ENCODE assay signal across 8 mouse cellular contexts in genomic region chr11:78188331-78189233, GRCm38 (mm10). TPM values are rescaled to one million over a fixed set of nuclear protein-coding genes. Genes with fewer than 3 reads are reported as not detected.
A peak's percentile ranks its signal among the peaks of the same experiment; 100 is the strongest.
DNase-seq lines count a peak whose midpoint lies in the region; ATAC-seq and TF ChIP-seq lines count a peak whose summit lies in the region.

TSS of gene Rab34 (plus strand) at chr11:78188430.

- peak within 1 kb of the TSS; percentile 98 for H3K27ac ChIP-seq in embryonic facial prominence, embryonic 15.5 days (replicated peaks)
- peak within 1 kb of the TSS; percentile 90 for H3K27ac ChIP-seq in kidney, adult 2 months (ENCODE audit: insufficient read depth, low read depth, low read length)
- peak within 1 kb of the TSS; percentile 99 for H3K27ac ChIP-seq in limb, embryonic 13.5 days
- peak within 1 kb of the TSS; percentile 91 for H3K27ac ChIP-seq in midbrain, embryonic 13.5 days
- H3K27ac ChIP-seq in stomach, postnatal 0 days (replicated peaks), result peak within 1 kb of the TSS; percentile 96

- H3K36me3 ChIP-seq in embryonic facial prominence, embryonic 15.5 days, result peaks cover 31% of the 10 kb centered on the region
- no peaks in the 10 kb centered on the region for H3K36me3 ChIP-seq in kidney, adult 2 months (ENCODE audit: control insufficient read depth, insufficient read depth, low read length)
- H3K36me3 ChIP-seq in limb, embryonic 13.5 days, result peaks cover 36% of the 10 kb centered on the region
- peaks cover 28% of the 10 kb centered on the region for H3K36me3 ChIP-seq in midbrain, embryonic 13.5 days
- H3K36me3 ChIP-seq in stomach, postnatal 0 days (ENCODE audit: control insufficient read depth, insufficient read depth, low read length), result peaks cover 7% of the 10 kb centered on the region

- TF ChIP-seq EP300 in stomach, postnatal 0 days (optimal IDR thresholded peaks at IDR 0.05), result no peak

- TF ChIP-seq POLR2A in kidney, adult 2 months (IDR thresholded peaks at IDR 0.05; ENCODE audit: low read depth, low read length), result no peak

- H3K4me3 ChIP-seq in embryonic facial prominence, embryonic 15.5 days (replicated peaks), result peak within 1 kb of the TSS; percentile 72
- H3K4me3 ChIP-seq in kidney, adult 2 months (ENCODE audit: insufficient read depth, low read depth, low read length), result peak within 1 kb of the TSS; percentile 87
- peak within 1 kb of the TSS; percentile 65 for H3K4me3 ChIP-seq in limb, embryonic 13.5 days
- H3K4me3 ChIP-seq in midbrain, embryonic 13.5 days (replicated peaks), result peak within 1 kb of the TSS; percentile 71
- peak within 1 kb of the TSS; percentile 72 for H3K4me3 ChIP-seq in stomach, postnatal 0 days (ENCODE audit: low read depth, low read length)

- H3K4me2 ChIP-seq in embryonic facial prominence, embryonic 15.5 days (replicated peaks), result peak within 1 kb of the TSS; percentile 64
- peak within 1 kb of the TSS; percentile 73 for H3K4me2 ChIP-seq in limb, embryonic 13.5 days (replicated peaks)
- peak within 1 kb of the TSS; percentile 72 for H3K4me2 ChIP-seq in midbrain, embryonic 13.5 days (replicated peaks)
- peak within 1 kb of the TSS; percentile 88 for H3K4me2 ChIP-seq in stomach, postnatal 0 days (replicated peaks; ENCODE audit: low read depth)

- peak within 1 kb of the TSS; percentile 82 for H3K9ac ChIP-seq in embryonic facial prominence, embryonic 15.5 days
- peak within 1 kb of the TSS; percentile 95 for H3K9ac ChIP-seq in limb, embryonic 13.5 days
- peak within 1 kb of the TSS; percentile 89 for H3K9ac ChIP-seq in midbrain, embryonic 13.5 days (replicated peaks)
- peak within 1 kb of the TSS; percentile 82 for H3K9ac ChIP-seq in stomach, postnatal 0 days (ENCODE audit: low read length)

- H3K9me3 ChIP-seq in embryonic facial prominence, embryonic 15.5 days (replicated peaks), result no peaks in the 10 kb centered on the region
- no peaks in the 10 kb centered on the region for H3K9me3 ChIP-seq in limb, embryonic 13.5 days
- no peaks in the 10 kb centered on the region for H3K9me3 ChIP-seq in midbrain, embryonic 13.5 days
- no peaks in the 10 kb centered on the region for H3K9me3 ChIP-seq in stomach, postnatal 0 days (ENCODE audit: control insufficient read depth, low read length)

- peak; percentile 29 to 52 for DNase-seq in left cerebral cortex, adult 18-20 months (ENCODE audit: low spot score in 2 of 2)
- no peak for DNase-seq in left cerebral cortex, adult 11 months (ENCODE audit: low spot score)
- peak; percentile 62 to 64 for DNase-seq in heart, adult 9 months (ENCODE audit: low spot score in 2 of 2)
- peak; percentile 81 for DNase-seq in kidney, adult 2 months
- peak; percentile 77 for DNase-seq in stomach, postnatal 0 days (ENCODE audit: low spot score)

- ATAC-seq in embryonic facial prominence, embryonic 15.5 days (ENCODE audit: insufficient number of reproducible peaks, low FRiP score, low TSS enrichment, low read depth), result peak; percentile 90
- peak; percentile 92 for ATAC-seq in limb, embryonic 13.5 days (ENCODE audit: low FRiP score, low read depth)
- peak; percentile 84 for ATAC-seq in midbrain, embryonic 13.5 days
- ATAC-seq in stomach, postnatal 0 days (ENCODE audit: low FRiP score, low TSS enrichment), result peak; percentile 77

- peaks cover 15% of the 10 kb centered on the region for H3K4me1 ChIP-seq in embryonic facial prominence, embryonic 15.5 days
- peaks cover 13% of the 10 kb centered on the region for H3K4me1 ChIP-seq in kidney, adult 2 months (ENCODE audit: control insufficient read depth, insufficient read depth, low read length)
- H3K4me1 ChIP-seq in limb, embryonic 13.5 days, result peaks cover 20% of the 10 kb centered on the region
- H3K4me1 ChIP-seq in midbrain, embryonic 13.5 days (replicated peaks), result peaks cover 26% of the 10 kb centered on the region
- no peaks in the 10 kb centered on the region for H3K4me1 ChIP-seq in stomach, postnatal 0 days (replicated peaks; ENCODE audit: control insufficient read depth, insufficient read depth)

- no peaks in the 10 kb centered on the region for H3K27me3 ChIP-seq in embryonic facial prominence, embryonic 15.5 days
- H3K27me3 ChIP-seq in kidney, adult 2 months (replicated peaks; ENCODE audit: control insufficient read depth, insufficient read depth, low read length), result no peaks in the 10 kb centered on the region
- H3K27me3 ChIP-seq in limb, embryonic 13.5 days, result no peaks in the 10 kb centered on the region
- no peaks in the 10 kb centered on the region for H3K27me3 ChIP-seq in midbrain, embryonic 13.5 days
- no peaks in the 10 kb centered on the region for H3K27me3 ChIP-seq in stomach, postnatal 0 days (ENCODE audit: control insufficient read depth, insufficient read depth, low read length)

- under 1% methylated on average over 80 of the region's 80 CpGs for WGBS in embryonic facial prominence, embryonic 15.5 days
- under 1% methylated on average over 78 of the region's 80 CpGs for WGBS in kidney, adult 2 months
- under 1% methylated on average over 77 of the region's 80 CpGs for WGBS in limb, embryonic 13.5 days
- WGBS in midbrain, embryonic 13.5 days, result under 1% methylated on average over 73 of the region's 80 CpGs
- WGBS in stomach, postnatal 0 days, result under 1% methylated on average over 78 of the region's 80 CpGs

- no peak for TF ChIP-seq CTCF in kidney, adult 2 months (conservative IDR thresholded peaks at IDR 0.05; ENCODE audit: insufficient read depth, insufficient read length, low read depth, low read length)
- TF ChIP-seq CTCF in stomach, postnatal 0 days (IDR thresholded peaks at IDR 0.05; ENCODE audit: low read depth), result no peak; the same call in 1 of the 2 replicates

RNA-seq across cellular contexts. Expression of gene Rab34, which starts in this region (rescaled TPM):
- 10 to 100 TPM; 15.2 to 18.0 TPM for total RNA-seq in left cerebral cortex, adult 18-20 months (2021)
- 164 and 171 TPM in 2 replicates for polyA plus RNA-seq in embryonic facial prominence, embryonic 15.5 days (2015; fragmentation: Nextera tagmentation; extraction: Ambion mirVana)
- 78.1 and 92.4 TPM in 2 replicates for polyA plus RNA-seq in kidney, adult 2 months (2012; rRNA removed)
- polyA plus RNA-seq in limb, embryonic 13.5 days (2015; fragmentation: Nextera tagmentation; extraction: Ambion mirVana), result 171 and 185 TPM in 2 replicates
- 42.0 and 43.4 TPM in 2 replicates for polyA plus RNA-seq in midbrain, embryonic 13.5 days (2015; fragmentation: Nextera tagmentation; extraction: Ambion mirVana)
- polyA plus RNA-seq in stomach, postnatal 0 days (2015; fragmentation: Nextera tagmentation; extraction: Ambion mirVana), result 59.0 and 61.4 TPM in 2 replicates
